Mouse (Mus musculus) MEL (cell line): Measurements from ENCODE around the gene Med19. TPM values are rescaled to one million over a fixed set of nuclear protein-coding genes. Genes with fewer than 3 reads are reported as not detected.
A peak's percentile ranks its signal among the peaks of the same experiment; 100 is the strongest.

Experiments used
- DNase-seq: peaks from one replicate; pipeline ENCODE4 v3.0.0; 2011; ENCODE audit warnings: low read depth, low spot score
- H3K27ac ChIP-seq: 2 replicates; pipeline ENCODE4 v1.5.1; 2012; ENCODE audit warnings: low read depth, mild to moderate bottlenecking, control low read depth, low read length, moderate library complexity; ENCODE audit not compliant: control insufficient read depth
- H3K27me3 ChIP-seq, 2 experiments: fragments of 150-350 bp in 1 of 2; sonication (generic) in 1 of 2; 2 replicates each; pipeline ENCODE4 v1.6.1; 2012; ENCODE audit warnings: low read length in 2 of 2, mild to moderate bottlenecking in 2 of 2, improper control_type of control experiment in 1 of 2, moderate library complexity in 1 of 2; ENCODE audit not compliant: insufficient read depth in 2 of 2, control insufficient read depth in 1 of 2
- H3K36me3 ChIP-seq, 2 experiments: 2 replicates each; pipeline ENCODE4 v1.6.1; 2012 to 2014; ENCODE audit warnings: low read length in 2 of 2, improper control_type of control experiment in 1 of 2, inconsistent platforms in 1 of 2, mild to moderate bottlenecking in 1 of 2; ENCODE audit not compliant: insufficient read depth in 2 of 2, control insufficient read depth in 1 of 2
- H3K4me1 ChIP-seq, 2 experiments: fragments of 150-350 bp in 1 of 2; sonication (generic) in 1 of 2; 2 replicates each; pipeline ENCODE4 v1.6.1; 2012; ENCODE audit warnings: low read length in 2 of 2, improper control_type of control experiment in 1 of 2, mild to moderate bottlenecking in 1 of 2; ENCODE audit not compliant: insufficient read depth in 2 of 2, control insufficient read depth in 1 of 2
- H3K4me3 ChIP-seq, 2 experiments: fragments of 150-350 bp in 1 of 2; sonication (generic) in 1 of 2; 2 replicates each; pipeline ENCODE4 v1.5.1; 2012; ENCODE audit warnings: low read depth in 2 of 2, low read length in 2 of 2, mild to moderate bottlenecking in 2 of 2, moderate library complexity in 2 of 2, control low read depth in 1 of 2, improper control_type of control experiment in 1 of 2; ENCODE audit not compliant: control insufficient read depth in 1 of 2, insufficient read depth in 1 of 2
- H3K79me2 ChIP-seq: 2 replicates; pipeline ENCODE4 v1.6.1; 2012; ENCODE audit warnings: mild to moderate bottlenecking, low read length, moderate library complexity; ENCODE audit not compliant: control insufficient read depth, poor library complexity, insufficient read depth
- H3K9ac ChIP-seq: 2 replicates; pipeline ENCODE4 v1.6.1; 2012; ENCODE audit warnings: low read depth, mild to moderate bottlenecking, control low read depth, low read length, moderate library complexity; ENCODE audit not compliant: control insufficient read depth, poor library complexity, severe bottlenecking
- H3K9me3 ChIP-seq: fragments of 150-350 bp; sonication (generic); replicated peaks from 2 replicates; pipeline ENCODE4 v1.6.1; 2012; ENCODE audit warnings: mild to moderate bottlenecking, low read length, improper control_type of control experiment, moderate library complexity; ENCODE audit not compliant: insufficient read depth
- CHD1 ChIP-seq: IDR thresholded peaks from 2 replicates; pipeline ENCODE4 v1.6.1; 2012; ENCODE audit warnings: low read depth, mild to moderate bottlenecking, inconsistent platforms, low read length, improper control_type of control experiment
- CTCF ChIP-seq, 3 experiments: IDR thresholded peaks in 2 of 3; conservative IDR thresholded peaks in 1 of 3; 2 replicates each; pipeline ENCODE4 v1.5.1; 2011 to 2012; ENCODE audit warnings: low read length in 3 of 3, low read depth in 2 of 3, mild to moderate bottlenecking in 2 of 3, improper control_type of control experiment in 1 of 3, inconsistent platforms in 1 of 3, mixed read lengths in 1 of 3, moderate library complexity in 1 of 3; ENCODE audit not compliant: control insufficient read depth in 1 of 3, insufficient read depth in 1 of 3, poor library complexity in 1 of 3, severe bottlenecking in 1 of 3
- HCFC1 ChIP-seq: IDR thresholded peaks from 2 replicates; pipeline ENCODE4 v1.6.1; 2012; ENCODE audit warnings: low read depth, mild to moderate bottlenecking, inconsistent platforms, low read length, improper control_type of control experiment, moderate library complexity
- JUND ChIP-seq: IDR thresholded peaks from 2 replicates; pipeline ENCODE4 v1.6.1; 2011; ENCODE audit warnings: low read depth, mild to moderate bottlenecking, improper control_type of control experiment, low read length
- MAZ ChIP-seq: IDR thresholded peaks from 2 replicates; pipeline ENCODE4 v1.6.1; 2012; ENCODE audit warnings: low read depth, mild to moderate bottlenecking, inconsistent platforms, low read length, improper control_type of control experiment
- MXI1 ChIP-seq: IDR thresholded peaks from 2 replicates; pipeline ENCODE4 v1.6.1; 2011; ENCODE audit warnings: mild to moderate bottlenecking, low read depth, low read length, improper control_type of control experiment
- NRF1 ChIP-seq: IDR thresholded peaks from 2 replicates; pipeline ENCODE4 v1.6.1; 2014; ENCODE audit warnings: low read depth, mild to moderate bottlenecking, inconsistent platforms, low read length, improper control_type of control experiment, moderate library complexity; ENCODE audit not compliant: poor library complexity, insufficient read depth, severe bottlenecking
- POLR2AphosphoS2 ChIP-seq: IDR thresholded peaks from 2 replicates; pipeline ENCODE4 v1.6.1; 2011; ENCODE audit warnings: low read length, improper control_type of control experiment
- RCOR1 ChIP-seq: IDR thresholded peaks from 2 replicates; pipeline ENCODE4 v1.6.1; 2012; ENCODE audit warnings: low read depth, mild to moderate bottlenecking, inconsistent platforms, low read length, improper control_type of control experiment
- SIN3A ChIP-seq: IDR thresholded peaks from 2 replicates; pipeline ENCODE4 v1.6.1; 2012; ENCODE audit warnings: low read length, improper control_type of control experiment, inconsistent platforms
- SMC3 ChIP-seq: IDR thresholded peaks from 2 replicates; pipeline ENCODE4 v1.6.1; 2011; ENCODE audit warnings: low read depth, low read length, improper control_type of control experiment
- TAL1 ChIP-seq: IDR thresholded peaks from 2 replicates; pipeline ENCODE4 v1.6.1; 2012; ENCODE audit warnings: mild to moderate bottlenecking, inconsistent platforms, low read length, moderate library complexity, mixed read lengths
- TBP ChIP-seq: IDR thresholded peaks from 2 replicates; pipeline ENCODE4 v1.8.0; 2011; ENCODE audit warnings: low read depth, low read length, improper control_type of control experiment
- USF2 ChIP-seq, 2 experiments: IDR thresholded peaks; 2 replicates each; pipeline ENCODE4 v1.6.1; 2011 to 2012; ENCODE audit warnings: improper control_type of control experiment in 2 of 2, low read length in 2 of 2, borderline replicate concordance in 1 of 2, inconsistent platforms in 1 of 2, low read depth in 1 of 2, mild to moderate bottlenecking in 1 of 2; ENCODE audit not compliant: insufficient read depth in 1 of 2
- polyA plus RNA-seq, 2 experiments: library from polyadenylated mRNA; stranded (reverse) in 1 of 2; unstranded in 1 of 2; fragments of >175 nt in 1 of 2; fragments of >200 nt in 1 of 2; gene quantifications; 2 replicates each; pipeline versions ENCODE4 v1.2.1 to v1.2.4; 2012; ENCODE audit warnings: low replicate concordance in 2 of 2, low read depth in 1 of 2; ENCODE audit not compliant: insufficient read length in 2 of 2, insufficient read depth in 1 of 2, missing spikeins in 1 of 2
- total RNA-seq: library from RNA; depleted of rRNA; stranded (reverse); fragments of 300-350 nt; gene quantifications from 2 replicates; pipeline ENCODE4 v1.2.3, GENCODE M21; 2012

Med19 gene
- total and polyA plus RNA-seq, 3 experiments: 18.8 to 26.0 TPM; not detected in 1

GRCm38 (mm10) chr2:84711898-84712297 lies 33.7 kb downstream of the Med19 start:
- no peaks in the 10 kb centered on the region for H3K9me3 ChIP-seq
- H3K9ac ChIP-seq: no peak overlapping the region
- TF ChIP-seq HCFC1 (no peak), NRF1 (no peak), RCOR1 (no peak), CHD1 (no peak), CTCF (IDR thresholded peaks at IDR 0.05 in 2 of 3, conservative IDR thresholded peaks at IDR 0.05 in 1 of 3; ENCODE audit: control insufficient read depth in 1 of 3, insufficient read depth in 1 of 3, low read depth in 2 of 3, low read length in 3 of 3, poor library complexity in 1 of 3, severe bottlenecking in 1 of 3) (no peak), SMC3 (no peak), TAL1 (no peak), POLR2AphosphoS2 (no peak), USF2 (IDR thresholded peaks at IDR 0.05; ENCODE audit: borderline replicate concordance in 1 of 2, insufficient read depth in 1 of 2, low read depth in 1 of 2, low read length in 2 of 2) (no peak)
- H3K4me3 ChIP-seq: no peak overlapping the region
- DNase-seq: no peak
- H3K36me3 ChIP-seq: peaks cover 8 to 37% of the 10 kb centered on the region in 2 experiments
- H3K27ac ChIP-seq: no peak overlapping the region
- no peaks in the 10 kb centered on the region for H3K27me3 ChIP-seq
- peaks cover 2 to 7% of the 10 kb centered on the region in 2 experiments; a peak in 1 of 4 replicates for H3K4me1 ChIP-seq
- H3K79me2 ChIP-seq: peaks cover 62% of the 10 kb centered on the region

- no peaks in the 10 kb centered on the region for H3K9me3 ChIP-seq
- H3K4me3 ChIP-seq: peak overlapping the region; percentile 83 to 92
- TF ChIP-seq SIN3A: peak; percentile 67; the same call in 1 of the 2 replicates
- peak; percentile 88; the same call in 1 of the 2 replicates for TF ChIP-seq CHD1
- no peak for TF ChIP-seq JUND
- TF ChIP-seq TBP: 0 out of 2 replicates have a peak, but pooled peaks have one; percentile 2
- TF ChIP-seq MAZ: no peak
- no peak; the same call in 1 of the 2 replicates for TF ChIP-seq MXI1
- peaks cover 0 to 11% of the 10 kb centered on the region in 2 experiments; a peak in 2 of 4 replicates for H3K4me1 ChIP-seq
- peak overlapping the region; percentile 84 for H3K27ac ChIP-seq
- H3K27me3 ChIP-seq: no peaks in the 10 kb centered on the region
- no peak for DNase-seq
- H3K9ac ChIP-seq: peak overlapping the region; percentile 87
- peaks cover 4 to 27% of the 10 kb centered on the region in 2 experiments for H3K36me3 ChIP-seq
- peaks cover 39% of the 10 kb centered on the region for H3K79me2 ChIP-seq
Observed at GRCm38 (mm10) chr2:84714422-84714810, 36.2 kb downstream of the Med19 start.
